Mouse (Mus musculus): ENCODE measurements at regions not wholly inside any gene's neighbourhood (a gene's known extent, or its start where the extent isn't known, plus 50 kb on each side); places are given as distances from the start of the nearest gene placed in this dataset.

- no peaks in the 10 kb centered on the region for H3K4me1 ChIP-seq (ENCODE audit: control insufficient read depth, insufficient read depth, low read length)
- H3K36me3 ChIP-seq (ENCODE audit: control insufficient read depth, insufficient read depth, low read length) = no peaks in the 10 kb centered on the region
- H3K4me3 ChIP-seq (ENCODE audit: low read depth, low read length) = no peak overlapping the region
- H3K27me3 ChIP-seq (ENCODE audit: control insufficient read depth, insufficient read depth, low read length) = no peaks in the 10 kb centered on the region
- H3K4me2 ChIP-seq (replicated peaks; ENCODE audit: low read depth, low read length) = no peak overlapping the region
- WGBS = 70% methylated on average over 9 of the region's 9 CpGs
- no peaks in the 10 kb centered on the region for H3K9me3 ChIP-seq (ENCODE audit: control insufficient read depth, low read depth, low read length)
- ATAC-seq (ENCODE audit: insufficient number of reproducible peaks, insufficient read depth, low FRiP score, low read depth) = no peak
- no peak overlapping the region for H3K9ac ChIP-seq (replicated peaks; ENCODE audit: low read depth, low read length)
- no peak overlapping the region for H3K27ac ChIP-seq (ENCODE audit: low read length)
These were observed 646.3 kb downstream of the Rab28 start for GRCm38 (mm10) chr5:41061646-41062045.

GRCm38 (mm10) chr5:41061222-41061621 is 646.7 kb downstream of the Rab28 start:
- no peak overlapping the region for H3K27ac ChIP-seq (ENCODE audit: low read length)
- no peak overlapping the region for H3K4me2 ChIP-seq (replicated peaks; ENCODE audit: low read depth, low read length)
- 10% methylated on average over 3 of the region's 3 CpGs for WGBS
- H3K4me3 ChIP-seq (ENCODE audit: low read depth, low read length) = no peak overlapping the region
- no peaks in the 10 kb centered on the region for H3K4me1 ChIP-seq (ENCODE audit: control insufficient read depth, insufficient read depth, low read length)
- no peaks in the 10 kb centered on the region for H3K27me3 ChIP-seq (ENCODE audit: control insufficient read depth, insufficient read depth, low read length)
- H3K9me3 ChIP-seq (ENCODE audit: control insufficient read depth, low read depth, low read length) = no peaks in the 10 kb centered on the region
- no peaks in the 10 kb centered on the region for H3K36me3 ChIP-seq (ENCODE audit: control insufficient read depth, insufficient read depth, low read length)
- ATAC-seq (ENCODE audit: insufficient number of reproducible peaks, insufficient read depth, low FRiP score, low read depth) = no peak
- no peak overlapping the region for H3K9ac ChIP-seq (replicated peaks; ENCODE audit: low read depth, low read length)

- Histone ChIP-seq H3K4me2 (replicated peaks; ENCODE audit: low read depth, low read length) (no peak overlapping the region), H3K27me3 (ENCODE audit: control insufficient read depth, insufficient read depth, low read length) (no peaks in the 10 kb centered on the region), H3K27ac (ENCODE audit: low read length) (no peak overlapping the region), H3K9ac (replicated peaks; ENCODE audit: low read depth, low read length) (no peak overlapping the region), H3K4me3 (ENCODE audit: low read depth, low read length) (no peak overlapping the region), H3K9me3 (ENCODE audit: control insufficient read depth, low read depth, low read length) (no peaks in the 10 kb centered on the region), H3K36me3 (ENCODE audit: control insufficient read depth, insufficient read depth, low read length) (no peaks in the 10 kb centered on the region), H3K4me1 (ENCODE audit: control insufficient read depth, insufficient read depth, low read length) (no peaks in the 10 kb centered on the region)
- WGBS = 88% methylated on average over 3 of the region's 3 CpGs
- no peak for ATAC-seq (ENCODE audit: insufficient number of reproducible peaks, insufficient read depth, low FRiP score, low read depth)
These were observed 649.9 kb downstream of the Rab28 start for GRCm38 (mm10) chr5:41058015-41058414.

DNA sequence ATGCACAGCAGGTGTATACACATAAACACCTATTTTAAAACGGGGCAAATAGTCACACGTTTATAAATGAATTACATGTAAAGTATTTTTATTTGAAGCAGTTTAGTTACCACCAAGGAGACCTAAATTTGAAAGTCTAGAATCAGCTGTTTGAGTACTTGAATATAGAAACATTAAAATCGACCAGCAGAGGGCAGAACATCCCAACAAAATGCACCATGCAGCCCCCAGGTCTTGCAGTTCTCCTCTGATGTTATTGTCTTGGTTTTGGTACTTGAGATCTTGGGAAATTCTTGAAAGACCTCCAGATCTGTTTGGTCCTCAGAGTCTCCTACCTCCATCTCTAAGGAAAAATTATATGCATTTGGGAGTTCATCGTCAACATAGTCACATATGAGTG is 656.0 kb downstream of the Rab28 start:
- Histone ChIP-seq H3K4me2 (replicated peaks; ENCODE audit: low read depth, low read length) (no peak overlapping the region), H3K4me3 (ENCODE audit: low read depth, low read length) (no peak overlapping the region), H3K9ac (replicated peaks; ENCODE audit: low read depth, low read length) (no peak overlapping the region), H3K27me3 (ENCODE audit: control insufficient read depth, insufficient read depth, low read length) (no peaks in the 10 kb centered on the region), H3K9me3 (ENCODE audit: control insufficient read depth, low read depth, low read length) (no peaks in the 10 kb centered on the region), H3K4me1 (ENCODE audit: control insufficient read depth, insufficient read depth, low read length) (no peaks in the 10 kb centered on the region), H3K27ac (ENCODE audit: low read length) (no peak overlapping the region), H3K36me3 (ENCODE audit: control insufficient read depth, insufficient read depth, low read length) (no peaks in the 10 kb centered on the region)
- WGBS = 30% methylated on average over 4 of the region's 4 CpGs
- ATAC-seq (ENCODE audit: insufficient number of reproducible peaks, insufficient read depth, low FRiP score, low read depth) = no peak

DNA sequence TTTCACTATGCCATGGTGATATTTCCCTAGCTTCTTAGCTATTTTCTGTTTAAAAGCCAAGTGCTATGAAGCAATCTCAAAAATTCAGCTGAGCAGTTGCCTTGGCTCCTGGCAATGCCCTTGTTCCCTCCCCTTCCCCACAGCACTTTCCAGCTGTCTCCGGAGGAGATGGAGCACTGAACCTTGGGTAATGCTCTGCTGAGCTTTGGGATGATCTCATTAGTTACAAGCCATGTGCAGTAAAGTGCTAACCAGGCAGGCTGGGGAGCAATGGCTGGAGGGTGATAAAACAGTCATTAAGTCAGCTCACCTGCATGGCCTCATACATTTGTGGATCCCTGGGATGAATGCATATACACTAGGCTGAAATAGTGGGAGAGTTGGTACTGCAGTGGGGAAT is 659.4 kb downstream of the Rab28 start:
- Histone ChIP-seq H3K27me3 (ENCODE audit: control insufficient read depth, insufficient read depth, low read length) (no peaks in the 10 kb centered on the region), H3K9me3 (ENCODE audit: control insufficient read depth, low read depth, low read length) (no peaks in the 10 kb centered on the region), H3K27ac (ENCODE audit: low read length) (no peak overlapping the region), H3K4me1 (ENCODE audit: control insufficient read depth, insufficient read depth, low read length) (no peaks in the 10 kb centered on the region), H3K36me3 (ENCODE audit: control insufficient read depth, insufficient read depth, low read length) (no peaks in the 10 kb centered on the region), H3K9ac (replicated peaks; ENCODE audit: low read depth, low read length) (no peak overlapping the region), H3K4me2 (replicated peaks; ENCODE audit: low read depth, low read length) (no peak overlapping the region), H3K4me3 (ENCODE audit: low read depth, low read length) (no peak overlapping the region)
- WGBS = 28% methylated on average over 1 of the region's 1 CpGs
- ATAC-seq (ENCODE audit: insufficient number of reproducible peaks, insufficient read depth, low FRiP score, low read depth) = no peak

DNA sequence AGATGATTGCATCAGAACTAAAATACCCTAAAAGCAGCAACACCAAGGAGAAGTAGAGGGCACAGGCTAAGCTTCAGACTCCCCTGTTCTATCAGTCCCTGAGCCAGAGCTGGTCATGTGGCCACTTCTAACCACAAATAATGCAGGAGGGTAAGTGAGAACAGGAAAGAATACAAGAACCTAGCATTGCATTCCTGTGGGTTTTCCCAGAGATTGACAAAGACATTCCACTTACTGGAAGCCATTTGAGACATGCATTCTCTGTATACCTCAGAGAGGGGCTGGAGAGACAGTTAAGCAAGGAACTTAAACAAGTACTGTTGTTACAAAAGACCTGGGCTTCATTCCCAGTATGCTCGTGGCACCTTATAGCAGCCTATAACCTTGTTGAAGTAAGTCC is 662.7 kb downstream of the Rab28 start:
- ATAC-seq (ENCODE audit: insufficient number of reproducible peaks, insufficient read depth, low FRiP score, low read depth) = no peak
- Histone ChIP-seq H3K4me2 (replicated peaks; ENCODE audit: low read depth, low read length) (no peak overlapping the region), H3K4me3 (ENCODE audit: low read depth, low read length) (no peak overlapping the region), H3K27me3 (ENCODE audit: control insufficient read depth, insufficient read depth, low read length) (no peaks in the 10 kb centered on the region), H3K36me3 (ENCODE audit: control insufficient read depth, insufficient read depth, low read length) (no peaks in the 10 kb centered on the region), H3K4me1 (ENCODE audit: control insufficient read depth, insufficient read depth, low read length) (no peaks in the 10 kb centered on the region), H3K9ac (replicated peaks; ENCODE audit: low read depth, low read length) (no peak overlapping the region), H3K9me3 (ENCODE audit: control insufficient read depth, low read depth, low read length) (no peaks in the 10 kb centered on the region), H3K27ac (ENCODE audit: low read length) (no peak overlapping the region)
- WGBS = 69% methylated on average over 1 of the region's 1 CpGs

DNA sequence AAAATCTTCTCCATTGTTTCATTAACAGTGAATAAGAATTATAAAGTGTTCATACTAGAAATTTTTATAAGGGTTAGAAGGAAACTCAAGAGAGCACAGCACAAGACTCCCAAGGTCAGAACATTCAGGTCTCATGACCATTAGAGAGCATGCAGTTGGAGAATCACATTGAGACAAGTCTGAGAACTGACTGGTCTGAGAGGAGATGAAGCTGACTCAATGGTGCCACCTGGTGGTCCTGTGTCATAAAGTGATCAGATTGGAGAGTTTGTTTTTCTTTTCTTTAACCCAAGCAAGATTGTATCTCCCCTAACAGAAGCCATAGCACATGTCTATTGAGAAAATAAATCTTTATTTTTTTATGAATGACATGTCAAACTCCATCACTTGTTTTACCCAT is 663.5 kb downstream of the Rab28 start:
- Histone ChIP-seq H3K4me2 (replicated peaks; ENCODE audit: low read depth, low read length) (no peak overlapping the region), H3K36me3 (ENCODE audit: control insufficient read depth, insufficient read depth, low read length) (no peaks in the 10 kb centered on the region), H3K9me3 (ENCODE audit: control insufficient read depth, low read depth, low read length) (no peaks in the 10 kb centered on the region), H3K4me3 (ENCODE audit: low read depth, low read length) (no peak overlapping the region), H3K27ac (ENCODE audit: low read length) (no peak overlapping the region), H3K4me1 (ENCODE audit: control insufficient read depth, insufficient read depth, low read length) (no peaks in the 10 kb centered on the region), H3K27me3 (ENCODE audit: control insufficient read depth, insufficient read depth, low read length) (no peaks in the 10 kb centered on the region), H3K9ac (replicated peaks; ENCODE audit: low read depth, low read length) (no peak overlapping the region)
- no peak for ATAC-seq (ENCODE audit: insufficient number of reproducible peaks, insufficient read depth, low FRiP score, low read depth)

GRCm38 (mm10) chr5:41038790-41039189 is 669.2 kb downstream of the Rab28 start:
- WGBS = 82% methylated on average over 4 of the region's 4 CpGs
- ATAC-seq (ENCODE audit: insufficient number of reproducible peaks, insufficient read depth, low FRiP score, low read depth) = no peak
- H3K9me3 ChIP-seq (ENCODE audit: control insufficient read depth, low read depth, low read length) = no peaks in the 10 kb centered on the region
- H3K27me3 ChIP-seq (ENCODE audit: control insufficient read depth, insufficient read depth, low read length) = no peaks in the 10 kb centered on the region
- no peak overlapping the region for H3K27ac ChIP-seq (ENCODE audit: low read length)
- H3K4me1 ChIP-seq (ENCODE audit: control insufficient read depth, insufficient read depth, low read length) = no peaks in the 10 kb centered on the region
- no peak overlapping the region for H3K4me2 ChIP-seq (replicated peaks; ENCODE audit: low read depth, low read length)
- H3K4me3 ChIP-seq (ENCODE audit: low read depth, low read length) = no peak overlapping the region
- H3K9ac ChIP-seq (replicated peaks; ENCODE audit: low read depth, low read length) = no peak overlapping the region
- H3K36me3 ChIP-seq (ENCODE audit: control insufficient read depth, insufficient read depth, low read length) = no peaks in the 10 kb centered on the region

DNA sequence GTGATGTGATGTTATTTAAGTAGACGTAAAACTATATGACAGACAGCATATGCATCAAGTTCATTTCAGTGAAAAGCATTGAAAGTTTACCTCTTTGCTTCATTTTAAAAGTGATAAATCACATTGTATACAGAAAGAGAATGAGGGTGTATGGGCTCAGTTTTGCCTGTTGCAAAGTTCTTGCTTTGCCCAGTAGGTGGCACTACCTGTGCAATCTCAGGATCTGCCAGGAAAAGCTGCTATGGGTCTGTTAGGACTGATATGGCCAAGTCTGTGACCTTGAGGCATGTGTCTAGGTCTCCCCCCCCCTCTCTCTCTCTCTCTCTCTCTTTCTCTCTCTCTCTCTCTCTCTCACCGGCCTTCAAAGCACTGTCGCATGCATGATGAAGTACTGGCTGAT is 701.3 kb downstream of the Rab28 start:
- no peaks in the 10 kb centered on the region for H3K9me3 ChIP-seq (ENCODE audit: control insufficient read depth, low read depth, low read length)
- H3K4me1 ChIP-seq (ENCODE audit: control insufficient read depth, insufficient read depth, low read length) = no peaks in the 10 kb centered on the region
- H3K27me3 ChIP-seq (ENCODE audit: control insufficient read depth, insufficient read depth, low read length) = no peaks in the 10 kb centered on the region
- H3K27ac ChIP-seq (ENCODE audit: low read length) = no peak overlapping the region
- WGBS = 60% methylated on average over 3 of the region's 3 CpGs
- no peak for ATAC-seq (ENCODE audit: insufficient number of reproducible peaks, insufficient read depth, low FRiP score, low read depth)
- no peaks in the 10 kb centered on the region for H3K36me3 ChIP-seq (ENCODE audit: control insufficient read depth, insufficient read depth, low read length)
- no peak overlapping the region for H3K4me2 ChIP-seq (replicated peaks; ENCODE audit: low read depth, low read length)
- H3K9ac ChIP-seq (replicated peaks; ENCODE audit: low read depth, low read length) = no peak overlapping the region
- H3K4me3 ChIP-seq (ENCODE audit: low read depth, low read length) = no peak overlapping the region
